Mouse (Mus musculus): Measurements from ENCODE around the gene Gm17374. TPM values are rescaled to one million over a fixed set of nuclear protein-coding genes. Genes with fewer than 3 reads are reported as not detected.

The Gm17374 gene
- total RNA-seq (2023): not detected

GRCm38 (mm10) chr2:140151743-140152142 lies at the start of gene Gm17374:
Gene Gm17374, plus strand, starts transcription at chr2:140152043.

GRCm38 (mm10) chr2:140170127-140170802 lies 18.4 kb downstream of the Gm17374 start, which contains the start of the genes Esf1 and Ndufaf5:
Gene Esf1, minus strand, starts transcription at chr2:140170564.
Gene Ndufaf5, plus strand, starts transcription at chr2:140170649.

Other genes with a start within 250 kb of the Gm17374 start
- 25.5 TPM for gene Tasp1, start 85.2 kb upstream of the Gm17374 start, total RNA-seq (2023)
- 35.4 TPM for gene Esf1, start 18.5 kb downstream of the Gm17374 start, total RNA-seq (2023)
- 18.6 TPM for gene Ndufaf5, start 18.6 kb downstream of the Gm17374 start, total RNA-seq (2023)
- gene Sel1l2, start 237.7 kb downstream of the Gm17374 start, total RNA-seq (2023): not detected
- gene Macrod2, start 243.3 kb downstream of the Gm17374 start, total RNA-seq (2023): not detected